Mouse (Mus musculus): ENCODE results near the gene Gm17334. TPM values are rescaled to one million over a fixed set of nuclear protein-coding genes. Genes with fewer than 3 reads are reported as not detected.
"Not testable (repeated sequence)": the region's sequence is repeated elsewhere in the genome, so short reads cannot be mapped to it uniquely, and the experiment has no call there.

Gene Gm17334
- polyA plus RNA-seq, 1 experiment from 2014 or later = not detected

GRCm38 (mm10) chr11:53763496-53764140 is 9.4 kb downstream of the Gm17334 start:
- Histone ChIP-seq H3K9me3 (no peaks in the 10 kb centered on the region), H3K9ac (peak overlapping the region; percentile 18; the same call in 1 of the 2 replicates), H3K4me2 (peak overlapping the region; percentile 64), H3K36me3 (replicated peaks) (no peaks in the 10 kb centered on the region), H3K4me3 (peak overlapping the region; percentile 27), H3K27me3 (replicated peaks) (peaks cover 39% of the 10 kb centered on the region), H3K4me1 (peaks cover 22% of the 10 kb centered on the region), H3K27ac (no peak overlapping the region)
- WGBS = 2% methylated on average over 33 of the region's 33 CpGs
- ATAC-seq (replicated peaks) = peak; percentile 79

GRCm38 (mm10) chr11:53762827-53763495 is 10.0 kb downstream of the Gm17334 start:
- H3K9me3 ChIP-seq = no peaks in the 10 kb centered on the region
- H3K27ac ChIP-seq = no peak overlapping the region
- peak overlapping the region; percentile 18; the same call in 1 of the 2 replicates for H3K9ac ChIP-seq
- H3K27me3 ChIP-seq (replicated peaks) = peaks cover 35% of the 10 kb centered on the region
- H3K36me3 ChIP-seq (replicated peaks) = no peaks in the 10 kb centered on the region
- H3K4me3 ChIP-seq = peak overlapping the region; percentile 27
- no peak; the same call in 1 of the 2 replicates for ATAC-seq (replicated peaks)
- H3K4me2 ChIP-seq = peak overlapping the region; percentile 64
- 10% methylated on average over 23 of the region's 23 CpGs for WGBS
- peaks cover 22% of the 10 kb centered on the region for H3K4me1 ChIP-seq

GRCm38 (mm10) chr11:53762426-53762825 is 10.6 kb downstream of the Gm17334 start:
- Histone ChIP-seq H3K9me3 (no peaks in the 10 kb centered on the region), H3K36me3 (replicated peaks) (no peaks in the 10 kb centered on the region), H3K9ac (no peak overlapping the region), H3K4me3 (no peak overlapping the region), H3K27ac (no peak overlapping the region), H3K27me3 (replicated peaks) (peaks cover 35% of the 10 kb centered on the region), H3K4me1 (peaks cover 22% of the 10 kb centered on the region), H3K4me2 (peak overlapping the region; percentile 64)
- no peak for ATAC-seq (replicated peaks)
- WGBS = 74% methylated on average over 2 of the region's 2 CpGs

- Histone ChIP-seq H3K36me3 (replicated peaks) (no peaks in the 10 kb centered on the region), H3K9ac (no peak overlapping the region), H3K27me3 (replicated peaks) (peaks cover 35% of the 10 kb centered on the region), H3K4me1 (peaks cover 22% of the 10 kb centered on the region), H3K9me3 (no peaks in the 10 kb centered on the region), H3K27ac (no peak overlapping the region), H3K4me3 (no peak overlapping the region), H3K4me2 (no peak overlapping the region)
- ATAC-seq (replicated peaks) = no peak
- WGBS = 44% methylated on average over 2 of the region's 2 CpGs
Observed at GRCm38 (mm10) chr11:53761822-53762221, 11.2 kb downstream of the Gm17334 start.

GRCm38 (mm10) chr11:53761284-53761683 is 11.7 kb downstream of the Gm17334 start:
- no peak for ATAC-seq (replicated peaks)
- Histone ChIP-seq H3K9ac (no peak overlapping the region), H3K27me3 (replicated peaks) (peaks cover 33% of the 10 kb centered on the region), H3K4me1 (peaks cover 22% of the 10 kb centered on the region), H3K36me3 (replicated peaks) (no peaks in the 10 kb centered on the region), H3K27ac (no peak overlapping the region), H3K4me3 (no peak overlapping the region), H3K9me3 (no peaks in the 10 kb centered on the region), H3K4me2 (no peak overlapping the region)
- 81% methylated on average over 5 of the region's 5 CpGs for WGBS

- H3K4me2 ChIP-seq = 0 out of 2 replicates have a peak overlapping the region, but pooled peaks have one; percentile 5
- peaks cover 22% of the 10 kb centered on the region for H3K4me1 ChIP-seq
- H3K4me3 ChIP-seq = no peak overlapping the region
- no peak overlapping the region for H3K9ac ChIP-seq
- no peak for ATAC-seq (replicated peaks)
- H3K27me3 ChIP-seq (replicated peaks) = peaks cover 33% of the 10 kb centered on the region
- H3K36me3 ChIP-seq (replicated peaks) = no peaks in the 10 kb centered on the region
- 4% methylated on average over 22 of the region's 22 CpGs for WGBS
- no peaks in the 10 kb centered on the region for H3K9me3 ChIP-seq
- no peak overlapping the region for H3K27ac ChIP-seq
Observed at GRCm38 (mm10) chr11:53759545-53760406, 13.2 kb downstream of the Gm17334 start.

- Histone ChIP-seq H3K27me3 (replicated peaks) (peaks cover 28% of the 10 kb centered on the region), H3K36me3 (replicated peaks) (no peaks in the 10 kb centered on the region), H3K4me3 (no peak overlapping the region), H3K9me3 (no peaks in the 10 kb centered on the region), H3K4me1 (peaks cover 21% of the 10 kb centered on the region), H3K9ac (no peak overlapping the region), H3K27ac (no peak overlapping the region), H3K4me2 (no peak overlapping the region)
- no peak for ATAC-seq (replicated peaks)
- 46% methylated on average over 6 of the region's 6 CpGs for WGBS
Observed at GRCm38 (mm10) chr11:53758791-53759351, 14.1 kb downstream of the Gm17334 start.

GRCm38 (mm10) chr11:53758033-53758432 is 15.0 kb downstream of the Gm17334 start:
- H3K9me3 ChIP-seq; H3K4me3 ChIP-seq; H3K9ac ChIP-seq; H3K27ac ChIP-seq; ATAC-seq (replicated peaks); H3K4me2 ChIP-seq; H3K36me3 ChIP-seq (replicated peaks): not testable (repeated sequence)
- WGBS = 82% methylated on average over 9 of the region's 9 CpGs
- Histone ChIP-seq H3K4me1 (peaks cover 12% of the 10 kb centered on the region), H3K27me3 (replicated peaks) (peaks cover 22% of the 10 kb centered on the region)

- ATAC-seq (replicated peaks) = no peak
- Histone ChIP-seq H3K36me3 (replicated peaks) (no peaks in the 10 kb centered on the region), H3K27me3 (replicated peaks) (peaks cover 19% of the 10 kb centered on the region), H3K4me3 (no peak overlapping the region), H3K4me1 (peaks cover 8% of the 10 kb centered on the region), H3K4me2 (no peak overlapping the region), H3K9me3 (no peaks in the 10 kb centered on the region), H3K9ac (no peak overlapping the region), H3K27ac (no peak overlapping the region)
- WGBS = 93% methylated on average over 4 of the region's 4 CpGs
Observed at GRCm38 (mm10) chr11:53757612-53758011, 15.4 kb downstream of the Gm17334 start.

- WGBS = 82% methylated on average over 12 of the region's 12 CpGs
- Histone ChIP-seq H3K4me3 (no peak overlapping the region), H3K27me3 (replicated peaks) (0 out of 2 replicates have a peak, but pooled peaks cover 3% of the 10 kb centered on the region)
Observed at GRCm38 (mm10) chr11:53755011-53755595, 17.9 kb downstream of the Gm17334 start.

GRCm38 (mm10) chr11:53749716-53750352 is 23.2 kb downstream of the Gm17334 start:
- Histone ChIP-seq H3K9ac (no peak overlapping the region), H3K4me1 (no peaks in the 10 kb centered on the region), H3K27ac (no peak overlapping the region), H3K36me3 (replicated peaks) (no peaks in the 10 kb centered on the region), H3K9me3 (no peaks in the 10 kb centered on the region), H3K4me3 (no peak overlapping the region), H3K27me3 (replicated peaks) (no peaks in the 10 kb centered on the region), H3K4me2 (no peak overlapping the region)
- no peak for ATAC-seq (replicated peaks)
- WGBS = 44% methylated on average over 5 of the region's 5 CpGs

More at GRCm38 (mm10) chr11:53755011-53755595, 17.9 kb downstream of the Gm17334 start:
- H3K4me1 ChIP-seq = peaks cover 7% of the 10 kb centered on the region
- H3K27ac ChIP-seq = no peak overlapping the region
- no peak overlapping the region for H3K9ac ChIP-seq
- no peaks in the 10 kb centered on the region for H3K9me3 ChIP-seq
- no peak overlapping the region for H3K4me2 ChIP-seq
- ATAC-seq (replicated peaks) = no peak
- H3K36me3 ChIP-seq (replicated peaks) = no peaks in the 10 kb centered on the region

All from midbrain, embryonic 15.5 days (tissue).